Mouse (Mus musculus) right cerebral cortex, postnatal 25 days (tissue): ENCODE measurements around the gene Hoxd1.
A peak's percentile ranks its signal among the peaks of the same experiment; 100 is the strongest.

ENCODE experiments used
- DNase-seq: peaks from one replicate; pipeline ENCODE4 v3.0.0; 2022

Hoxd1 gene

DNA sequence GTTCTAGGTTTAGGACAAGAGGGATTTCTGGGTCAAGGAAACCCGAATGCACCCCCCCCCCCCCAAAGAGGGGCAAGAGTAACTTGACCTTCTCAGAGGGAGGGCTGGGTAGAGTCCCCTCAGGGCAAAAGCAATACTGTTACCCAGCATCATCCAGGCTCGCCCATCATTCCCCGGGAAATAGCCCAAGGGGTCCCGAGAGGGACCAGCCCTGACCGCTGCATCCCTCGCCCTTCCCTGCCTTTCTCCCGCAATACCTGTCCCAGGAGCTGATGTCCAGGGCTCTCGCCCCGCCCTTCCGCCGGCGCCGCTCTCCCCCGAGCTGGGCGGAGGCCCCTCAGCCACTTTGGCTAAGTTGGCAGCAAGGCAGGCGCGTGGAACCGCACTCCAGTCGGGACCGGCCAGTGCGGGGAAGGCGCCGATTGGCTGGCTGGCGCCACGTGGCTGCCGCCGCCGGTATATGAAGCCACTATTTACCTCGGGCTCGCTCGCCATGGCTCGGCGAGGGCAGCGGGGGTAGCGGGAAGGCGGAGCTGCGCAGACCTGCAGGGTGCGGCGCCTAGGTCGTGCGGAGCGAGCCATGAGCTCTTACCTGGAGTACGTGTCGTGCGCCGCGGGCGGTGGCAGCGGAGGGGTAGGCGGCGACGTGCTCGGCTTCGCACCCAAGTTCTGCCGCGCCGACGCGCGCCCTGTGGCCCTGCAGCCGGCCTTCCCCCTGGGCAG lies at the start of gene Hoxd1:
TSS of gene Hoxd1 (plus strand) at position 459 of the 723 bp plus-strand sequence.
- peak; percentile 27 for DNase-seq

DNA sequence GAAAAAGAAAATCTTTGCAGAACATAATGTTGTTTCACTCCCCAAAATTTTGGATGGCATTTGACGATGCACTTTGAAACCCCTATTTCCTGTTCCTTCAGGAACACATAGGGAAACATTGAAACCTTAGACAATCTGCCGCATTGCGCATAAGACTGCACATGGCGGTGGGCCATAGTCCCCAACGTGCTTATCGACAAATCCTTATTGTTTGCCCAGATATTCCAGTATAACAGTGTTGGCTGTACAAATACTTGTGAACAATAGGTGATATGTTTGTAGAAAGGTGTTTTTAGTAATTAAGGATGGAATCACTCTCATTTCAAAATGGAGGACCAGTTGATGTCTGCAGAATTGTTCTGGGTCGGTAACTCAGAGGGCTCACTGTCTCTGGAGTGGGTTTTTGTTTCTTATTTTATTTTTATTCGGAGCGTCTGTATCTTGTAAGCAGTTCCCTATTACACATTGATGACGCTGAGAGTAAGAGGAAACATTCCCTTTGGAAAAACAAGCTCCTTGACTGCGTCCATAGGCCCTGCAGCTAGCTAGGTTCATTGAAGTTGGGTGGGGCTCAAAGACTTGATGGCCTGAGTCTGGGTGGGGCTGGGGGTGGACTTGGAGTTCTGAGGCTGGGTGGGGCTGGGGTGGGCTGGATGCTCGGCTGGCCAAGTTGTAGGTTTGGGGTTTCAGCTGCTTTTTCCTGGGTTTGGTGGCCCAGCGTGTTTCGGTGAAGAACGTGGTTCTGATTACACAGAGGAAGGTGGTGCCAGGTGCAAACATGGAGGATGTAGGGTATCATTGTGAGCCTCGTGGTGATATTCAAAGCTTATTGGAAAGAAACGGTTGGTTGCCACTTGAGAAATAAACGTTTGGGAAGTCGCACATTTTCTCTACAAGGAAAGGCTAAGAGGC lies 49.3 kb upstream of the Hoxd1 start:
- no peak for DNase-seq

DNA sequence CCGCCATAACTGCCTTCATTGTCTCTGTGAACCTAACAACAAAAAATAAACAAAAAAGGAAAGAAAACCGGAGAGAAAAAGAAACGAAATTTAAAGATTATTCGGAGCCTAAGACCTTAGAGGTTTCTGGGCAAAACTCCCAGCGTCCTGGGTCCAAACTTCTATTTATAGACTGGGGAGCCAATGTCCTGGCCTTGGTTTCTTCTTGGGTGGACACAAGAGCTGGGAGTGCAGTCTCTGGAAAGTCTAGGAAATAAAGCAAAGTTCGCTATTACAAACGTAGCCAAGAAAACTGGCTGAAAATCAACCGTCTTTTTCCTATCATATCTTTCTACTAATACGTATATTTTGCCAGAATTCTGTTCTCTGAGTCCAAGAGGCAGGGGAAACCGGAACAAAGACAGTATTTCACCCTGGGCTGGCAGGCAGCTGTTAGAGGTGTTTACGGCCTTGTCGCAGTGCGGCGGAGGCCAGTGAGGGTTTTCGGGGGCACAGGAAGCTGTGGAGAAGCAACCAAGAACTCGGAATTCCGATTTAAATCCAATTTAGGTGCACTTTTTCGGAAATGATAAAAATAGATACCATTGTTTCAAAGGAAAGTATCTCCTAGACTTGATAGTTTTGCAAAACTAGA lies 48.5 kb upstream of the Hoxd1 start:
- no peak for DNase-seq

- no peak for DNase-seq
These were observed 47.9 kb upstream of the Hoxd1 start for GRCm38 (mm10) chr2:74714881-74715280.

DNA sequence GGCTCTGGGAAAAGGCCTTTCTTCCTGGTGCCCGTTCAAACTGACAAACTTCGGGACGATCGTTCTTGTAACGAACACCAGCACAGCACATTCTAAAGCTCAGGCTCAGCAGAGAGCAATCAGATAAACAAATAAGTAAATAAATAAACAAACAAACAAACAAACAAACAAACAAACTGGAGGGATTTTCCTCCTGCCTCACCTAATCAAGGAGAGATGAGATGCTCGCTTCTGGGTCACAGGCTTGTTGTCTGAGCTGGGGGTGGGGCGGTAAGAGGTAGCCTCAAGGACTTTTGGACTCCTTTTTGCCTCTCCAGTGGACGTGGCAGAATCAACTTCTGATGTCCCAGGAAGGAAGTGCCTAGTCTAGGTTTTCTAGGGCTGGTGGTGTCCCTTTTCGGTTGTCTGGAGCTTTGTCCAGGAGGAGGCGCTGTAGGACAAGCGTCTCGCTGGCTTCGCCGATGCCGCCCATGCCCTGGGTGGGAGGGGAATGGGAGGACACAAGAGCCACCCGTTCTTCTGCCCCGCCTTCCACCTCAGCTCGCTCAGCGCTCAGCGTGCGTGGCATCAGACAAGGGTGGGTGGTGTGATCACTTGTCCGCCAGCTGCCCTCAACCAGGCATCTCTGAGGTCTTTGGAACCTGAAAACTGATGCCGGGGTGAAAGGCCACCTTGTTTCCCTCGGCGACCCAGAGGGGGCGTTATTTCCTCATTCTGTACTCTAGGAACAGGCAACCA lies 47.1 kb upstream of the Hoxd1 start:
- DNase-seq = no peak

DNA sequence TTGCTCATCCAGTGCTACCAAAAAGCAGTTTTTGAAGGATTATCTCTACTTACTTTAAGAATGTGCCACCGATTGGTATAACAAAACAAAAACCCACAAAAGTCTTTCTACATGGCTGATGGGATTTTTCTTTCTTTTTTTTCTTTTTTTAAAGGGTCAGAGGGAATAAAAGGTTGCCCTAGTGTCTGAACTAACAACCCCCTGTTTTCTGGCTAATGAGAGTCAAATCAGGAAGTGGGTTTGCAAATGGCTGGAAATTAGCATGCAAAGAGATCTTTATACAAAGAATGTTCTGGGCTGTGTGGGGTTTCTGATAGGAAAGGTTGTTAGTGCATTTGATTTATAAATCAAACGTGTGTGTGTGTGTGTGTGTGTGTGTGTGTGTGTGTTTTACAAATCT lies 42.4 kb upstream of the Hoxd1 start:
- DNase-seq = no peak

- DNase-seq = no peak
These were observed 41.8 kb upstream of the Hoxd1 start for GRCm38 (mm10) chr2:74720955-74721491.

- DNase-seq = no peak
These were observed 40.9 kb upstream of the Hoxd1 start for GRCm38 (mm10) chr2:74721882-74722281.

DNA sequence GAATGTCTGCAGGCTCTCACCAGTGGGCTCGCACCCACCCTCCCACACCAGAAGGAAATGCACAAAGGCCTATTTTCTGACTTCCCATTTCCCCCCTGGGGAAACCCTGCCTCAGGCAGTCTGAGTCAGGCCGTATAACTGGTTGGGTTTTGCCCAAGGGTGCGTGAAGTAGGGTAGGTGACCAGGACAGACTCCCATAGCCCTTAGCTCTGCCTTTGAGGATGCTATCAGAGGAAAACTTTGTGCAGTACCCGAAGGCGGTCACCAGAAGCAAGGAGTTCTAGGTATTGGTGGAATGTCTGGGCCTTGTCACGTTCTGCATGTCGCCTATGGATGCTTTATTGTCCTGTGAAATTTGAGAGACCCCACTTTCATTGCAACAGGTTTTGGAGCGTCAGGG lies 39.8 kb upstream of the Hoxd1 start:
- DNase-seq = no peak

- DNase-seq = no peak
These were observed 38.4 kb upstream of the Hoxd1 start for GRCm38 (mm10) chr2:74724244-74725015.

GRCm38 (mm10) chr2:74725171-74725570 lies 37.6 kb upstream of the Hoxd1 start:
- DNase-seq = no peak

DNA sequence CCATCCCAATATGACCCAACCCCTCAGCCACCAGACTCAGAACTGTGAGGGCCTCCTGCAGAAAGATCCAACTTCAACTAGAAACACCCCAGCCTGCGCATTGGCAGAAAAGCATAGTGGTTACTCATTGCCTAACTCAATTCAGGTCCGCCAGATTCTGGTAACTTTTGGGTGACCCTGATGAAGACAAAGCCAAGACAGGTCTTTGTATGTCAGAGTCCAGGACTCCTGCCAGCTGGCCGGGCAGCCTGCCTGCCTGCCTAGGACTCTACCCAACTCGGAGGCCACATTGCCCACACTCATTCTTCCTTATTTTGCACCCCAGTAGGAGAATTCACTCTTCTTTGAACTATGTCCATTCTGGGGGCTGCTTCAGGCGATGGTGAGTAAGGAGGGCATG lies 36.2 kb upstream of the Hoxd1 start, which contains the start of gene Gm28230:
TSS of gene Gm28230 (plus strand) at position 178 of the 400 bp plus-strand sequence.
- no peak for DNase-seq

DNA sequence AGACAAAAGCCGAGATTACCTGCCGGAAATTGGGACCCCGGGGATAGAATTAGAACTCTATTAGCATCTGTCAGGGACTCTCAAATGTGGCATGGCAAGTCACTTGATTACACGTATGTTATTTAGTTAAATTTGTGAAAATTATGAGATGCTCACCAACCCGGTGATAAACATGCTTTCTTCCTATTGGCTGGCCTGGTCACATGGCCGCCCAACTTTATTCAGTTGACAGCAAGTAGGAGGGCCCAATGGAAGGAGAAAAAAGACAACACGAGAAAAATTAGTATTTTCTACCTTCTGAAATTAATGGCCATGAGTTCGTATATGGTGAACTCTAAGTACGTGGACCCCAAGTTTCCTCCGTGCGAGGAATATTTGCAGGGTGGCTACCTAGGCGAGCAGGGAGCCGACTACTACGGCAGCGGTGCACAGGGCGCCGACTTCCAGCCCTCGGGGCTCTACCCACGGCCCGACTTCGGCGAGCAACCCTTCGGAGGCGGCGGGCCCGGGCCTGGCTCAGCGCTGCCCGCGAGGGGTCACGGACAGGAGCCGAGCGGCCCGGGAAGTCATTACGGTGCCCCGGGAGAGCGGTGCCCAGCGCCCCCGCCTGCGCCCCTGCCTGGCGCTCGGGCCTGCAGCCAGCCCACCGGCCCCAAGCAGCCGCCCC lies 35.7 kb upstream of the Hoxd1 start:
- no peak for DNase-seq

DNA sequence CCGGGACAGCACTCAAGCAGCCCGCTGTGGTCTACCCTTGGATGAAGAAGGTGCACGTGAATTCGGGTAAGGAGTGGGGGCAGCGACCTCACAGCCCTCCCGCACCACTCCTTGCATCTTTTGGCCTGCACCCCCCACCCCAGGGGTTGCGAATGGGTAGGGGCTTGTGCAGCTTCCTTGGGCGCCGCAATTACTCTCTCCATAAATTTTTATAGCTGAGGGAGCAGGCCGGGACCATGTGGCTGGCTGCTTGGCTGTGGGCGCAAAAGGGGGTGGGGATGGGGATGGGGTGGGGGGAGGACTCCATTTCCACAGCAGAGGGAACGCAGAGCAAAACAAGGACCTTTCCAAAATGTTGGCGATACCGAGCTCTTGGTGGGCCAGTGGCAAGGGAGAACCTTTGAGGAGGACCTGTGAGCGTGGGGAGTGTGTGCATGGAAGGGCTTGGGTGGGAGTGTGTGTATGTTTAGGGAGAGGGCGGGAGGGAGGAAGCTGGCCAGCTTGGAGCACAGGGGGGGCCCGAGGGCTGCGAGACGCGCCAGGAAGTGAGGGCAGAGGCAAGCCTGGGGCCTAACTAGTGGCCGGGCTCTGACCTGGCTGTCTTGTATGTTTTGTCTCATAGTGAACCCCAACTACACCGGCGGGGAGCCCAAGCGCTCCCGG lies 35.0 kb upstream of the Hoxd1 start:
- no peak for DNase-seq

DNA sequence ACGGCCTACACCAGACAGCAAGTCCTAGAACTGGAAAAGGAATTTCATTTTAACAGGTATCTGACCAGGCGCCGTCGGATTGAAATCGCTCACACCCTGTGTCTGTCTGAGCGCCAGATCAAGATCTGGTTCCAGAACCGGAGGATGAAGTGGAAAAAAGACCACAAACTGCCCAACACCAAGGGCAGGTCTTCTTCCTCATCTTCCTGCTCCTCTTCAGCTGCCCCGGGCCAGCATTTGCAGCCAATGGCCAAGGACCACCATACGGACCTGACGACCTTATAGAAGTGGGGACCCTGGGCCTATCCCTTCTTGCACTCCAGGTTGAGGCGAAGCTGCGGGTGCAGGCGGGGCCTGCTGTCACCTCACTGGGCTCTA lies 34.5 kb upstream of the Hoxd1 start:
- DNase-seq = no peak

DNA sequence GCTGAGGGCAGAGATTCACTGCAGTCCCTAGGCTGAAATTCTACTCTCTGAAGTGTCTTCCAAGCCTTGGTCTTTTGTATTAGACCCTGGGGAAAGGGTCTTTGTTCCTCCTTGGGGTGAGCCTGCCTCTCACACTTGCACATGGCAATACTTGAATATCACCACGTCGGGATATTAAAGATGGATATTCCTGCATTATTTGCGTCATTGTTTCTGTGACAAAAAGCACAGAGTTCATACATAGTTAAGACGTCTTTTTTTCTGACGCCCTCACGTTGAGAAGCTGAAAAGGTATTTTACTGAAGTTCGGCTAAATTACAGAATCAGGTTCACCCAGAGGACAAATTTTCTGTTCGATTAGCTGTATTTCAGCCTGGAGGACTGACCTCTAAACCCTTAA lies 32.4 kb upstream of the Hoxd1 start:
- DNase-seq = no peak

DNA sequence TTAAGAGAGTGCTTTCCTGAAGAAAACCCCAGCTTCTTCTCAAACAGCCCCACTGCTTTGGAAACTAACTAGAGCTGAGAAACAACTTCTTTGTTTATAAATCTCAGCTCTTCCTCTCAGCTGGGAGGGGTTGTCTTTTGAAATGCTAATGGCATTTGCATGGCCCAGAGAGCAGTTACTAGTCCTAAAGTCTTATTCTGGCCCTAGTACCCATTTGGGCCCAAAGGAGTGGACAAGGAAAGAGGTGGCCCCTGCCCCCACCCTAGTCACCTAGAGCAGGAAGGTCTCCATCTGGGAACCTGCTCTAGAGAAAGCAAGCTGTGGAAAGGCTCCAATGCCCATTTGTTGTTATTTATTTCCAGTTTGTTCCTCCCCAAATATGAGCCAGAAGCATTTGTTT lies 31.7 kb upstream of the Hoxd1 start:
- no peak for DNase-seq

- no peak for DNase-seq
These were observed 30.8 kb upstream of the Hoxd1 start for GRCm38 (mm10) chr2:74731799-74732512.

GRCm38 (mm10) chr2:74732513-74733316 lies 30.1 kb upstream of the Hoxd1 start:
- no peak for DNase-seq
